Mouse (Mus musculus) liver, embryonic 14.5 days (tissue): ENCODE results near the gene Bloc1s2.

ENCODE experiments used
- CTCF ChIP-seq: IDR thresholded peaks from 2 replicates; pipeline ENCODE4 v1.5.1; 2016; ENCODE audit warnings: antibody characterized with exemption, low read depth, control low read depth
- EP300 ChIP-seq: IDR thresholded peaks from 2 replicates; pipeline ENCODE4 v1.6.1; 2016; ENCODE audit warnings: antibody characterized with exemption, low read depth

- TF ChIP-seq CTCF (no peak), EP300 (no peak)
Measured at GRCm38 (mm10) chr19:44146951-44147350, 705 bp upstream of the Bloc1s2 start.
